Comparison of ENCODE assay signal across 7 mouse cellular contexts in genomic region chr4:144891121-144891711, GRCm38 (mm10). TPM values are rescaled to one million over a fixed set of nuclear protein-coding genes. Genes with fewer than 3 reads are reported as not detected.
DNase-seq lines count a peak whose midpoint lies in the region; ATAC-seq lines count a peak whose summit lies in the region.

No protein-coding gene starts in this region.

- H3K4me3 ChIP-seq in heart, embryonic 16.5 days (ENCODE audit: low read length): no peak overlapping the region
- H3K4me3 ChIP-seq in limb, embryonic 10.5 days: peak overlapping the region; percentile 65
- H3K4me3 ChIP-seq in midbrain, embryonic 14.5 days (replicated peaks; ENCODE audit: low read depth, low read length): no peak overlapping the region

- 56% methylated on average over 10 of the region's 10 CpGs for WGBS in heart, embryonic 16.5 days
- WGBS in limb, embryonic 10.5 days: 28% methylated on average over 10 of the region's 10 CpGs
- WGBS in midbrain, embryonic 14.5 days: 55% methylated on average over 10 of the region's 10 CpGs

- H3K27me3 ChIP-seq in heart, embryonic 16.5 days (ENCODE audit: control insufficient read depth, insufficient read depth, low read length): no peaks in the 10 kb centered on the region
- 0 out of 2 replicates have a peak, but pooled peaks cover 6% of the 10 kb centered on the region for H3K27me3 ChIP-seq in limb, embryonic 10.5 days (ENCODE audit: low read depth, poor library complexity, severe bottlenecking)
- peaks cover 36% of the 10 kb centered on the region for H3K27me3 ChIP-seq in midbrain, embryonic 14.5 days (ENCODE audit: control insufficient read depth, insufficient read depth, low read length)

- peak; percentile 72 for DNase-seq in urinary bladder, adult 2 months (ENCODE audit: low spot score)
- no peak for DNase-seq in urinary bladder, postnatal 10 days (ENCODE audit: low spot score)
- DNase-seq in embryo, embryonic 10.5 days (ENCODE audit: low spot score): peak; percentile 43
- peak; percentile 52 for DNase-seq in limb, embryonic 10.5 days (ENCODE audit: low spot score)
- no peak for DNase-seq in midbrain, embryonic 14.5 days
- peak; percentile 68 to 83 for DNase-seq in urinary bladder, postnatal 36 days (ENCODE audit: low spot score in 2 of 2)

- no peaks in the 10 kb centered on the region for H3K9me3 ChIP-seq in heart, embryonic 16.5 days (replicated peaks; ENCODE audit: control insufficient read depth, low read length)
- no peaks in the 10 kb centered on the region for H3K9me3 ChIP-seq in limb, embryonic 10.5 days (replicated peaks)
- no peaks in the 10 kb centered on the region for H3K9me3 ChIP-seq in midbrain, embryonic 14.5 days (ENCODE audit: control insufficient read depth, low read length)

- no peaks in the 10 kb centered on the region for H3K36me3 ChIP-seq in heart, embryonic 16.5 days (ENCODE audit: control insufficient read depth, insufficient read depth)
- no peaks in the 10 kb centered on the region for H3K36me3 ChIP-seq in limb, embryonic 10.5 days
- H3K36me3 ChIP-seq in midbrain, embryonic 14.5 days (ENCODE audit: control insufficient read depth, insufficient read depth, low read length): no peaks in the 10 kb centered on the region

- peaks cover 30% of the 10 kb centered on the region for H3K4me1 ChIP-seq in heart, embryonic 16.5 days (ENCODE audit: control insufficient read depth, insufficient read depth, low read length)
- H3K4me1 ChIP-seq in limb, embryonic 10.5 days: peaks cover 78% of the 10 kb centered on the region
- peaks cover 19% of the 10 kb centered on the region for H3K4me1 ChIP-seq in midbrain, embryonic 14.5 days (ENCODE audit: control insufficient read depth, insufficient read depth, low read length)

- peak overlapping the region; percentile 4; the same call in 1 of the 2 replicates for H3K9ac ChIP-seq in heart, embryonic 16.5 days (ENCODE audit: low read length)
- H3K9ac ChIP-seq in midbrain, embryonic 14.5 days (replicated peaks; ENCODE audit: low read length): no peak overlapping the region

- H3K27ac ChIP-seq in heart, embryonic 16.5 days (ENCODE audit: low read length): peak overlapping the region; percentile 33
- peak overlapping the region; percentile 88 for H3K27ac ChIP-seq in limb, embryonic 10.5 days
- H3K27ac ChIP-seq in midbrain, embryonic 14.5 days (replicated peaks; ENCODE audit: low read depth, low read length): no peak overlapping the region

- ATAC-seq in heart, embryonic 16.5 days (replicated peaks; ENCODE audit: extremely low read depth, insufficient read depth, low FRiP score): no peak
- ATAC-seq in midbrain, embryonic 14.5 days (ENCODE audit: low FRiP score, low TSS enrichment): no peak

- no peak overlapping the region for H3K4me2 ChIP-seq in heart, embryonic 16.5 days (ENCODE audit: low read depth, low read length)
- H3K4me2 ChIP-seq in midbrain, embryonic 14.5 days (ENCODE audit: low read length): peak overlapping the region; percentile 89; the same call in 1 of the 2 replicates

RNA-seq across cellular contexts. Expression of gene Dhrs3, which starts 1.4 kb away (rescaled TPM):
- polyA plus RNA-seq in urinary bladder, adult 2 months (2012; rRNA removed): 249 and 258 TPM in 2 replicates
- 36.8 and 37.0 TPM in 2 replicates for polyA plus RNA-seq in heart, embryonic 16.5 days (2015; fragmentation: Nextera tagmentation; extraction: Ambion mirVana)
- polyA plus RNA-seq in limb, embryonic 10.5 days (2016; fragmentation: Nextera tagmentation; extraction: Ambion mirVana): 29.5 and 49.8 TPM in 2 replicates
- 47.1 and 51.6 TPM in 2 replicates for polyA plus RNA-seq in midbrain, embryonic 14.5 days (2014; fragmentation: Nextera tagmentation; extraction: Ambion mirVana)

Comparison
In these comparisons a context has a peak if more than half of its experiments do, and no peak if none do; other contexts are left out.
1. DNase-seq: peak in urinary bladder, adult 2 months (single experiment), embryo, embryonic 10.5 days (single experiment), limb, embryonic 10.5 days (single experiment) and urinary bladder, postnatal 36 days (2 of 2); none in urinary bladder, postnatal 10 days (single experiment) and midbrain, embryonic 14.5 days (single experiment).